Mouse (Mus musculus) heart, embryonic 14.5 days (tissue): Measurements from ENCODE around the gene Camta1. TPM values are rescaled to one million over a fixed set of nuclear protein-coding genes. Genes with fewer than 3 reads are reported as not detected.

Experiments
- ATAC-seq: fragments of 200-750 bp; cut with Nextera tagmentation; 2 replicates; pipeline ENCODE4 v1.8.0; 2017; ENCODE audit warnings: low read depth, moderate TSS enrichment; ENCODE audit not compliant: insufficient number of reproducible peaks, insufficient read depth, low FRiP score
- H3K27ac ChIP-seq, 2 experiments: fragments of 200-500 bp in 1 of 2; fragments of 300-500 bp in 1 of 2; sonication (generic) in 1 of 2; replicated peaks in 1 of 2; 2 replicates each; pipeline ENCODE4 v1.5.1; 2012 to 2014; ENCODE audit warnings: low read depth in 2 of 2, low read length in 2 of 2, control low read depth in 1 of 2, mild to moderate bottlenecking in 1 of 2, mixed read lengths in 1 of 2; ENCODE audit not compliant: control insufficient read depth in 1 of 2, insufficient read depth in 1 of 2
- H3K27me3 ChIP-seq: fragments of 300-500 bp; sonication (generic); 2 replicates; pipeline ENCODE4 v1.6.1; 2014; ENCODE audit warnings: mild to moderate bottlenecking, low read length, control low read depth; ENCODE audit not compliant: control insufficient read depth, insufficient read depth
- H3K36me3 ChIP-seq: fragments of 300-500 bp; sonication (generic); 2 replicates; pipeline ENCODE4 v1.6.1; 2014; ENCODE audit warnings: mild to moderate bottlenecking, control low read depth, low read length, mixed read lengths; ENCODE audit not compliant: control insufficient read depth, insufficient read depth
- H3K4me1 ChIP-seq, 2 experiments: fragments of 200-500 bp in 1 of 2; fragments of 300-500 bp in 1 of 2; sonication (generic) in 1 of 2; 2 replicates each; pipeline ENCODE4 v1.6.1; 2012 to 2014; ENCODE audit warnings: low read length in 2 of 2, control low read depth in 1 of 2, mixed read lengths in 1 of 2; ENCODE audit not compliant: control insufficient read depth in 2 of 2, insufficient read depth in 2 of 2
- H3K4me2 ChIP-seq: fragments of 300-500 bp; sonication (generic); 2 replicates; pipeline ENCODE4 v1.6.1; 2014; ENCODE audit warnings: mild to moderate bottlenecking, low read length
- H3K4me3 ChIP-seq, 2 experiments: fragments of 200-500 bp in 1 of 2; fragments of 300-500 bp in 1 of 2; sonication (generic) in 1 of 2; 2 replicates each; pipeline ENCODE4 v1.5.1; 2012 to 2014; ENCODE audit warnings: low read length in 2 of 2, mild to moderate bottlenecking in 2 of 2, control low read depth in 1 of 2, low read depth in 1 of 2, moderate library complexity in 1 of 2; ENCODE audit not compliant: control insufficient read depth in 1 of 2, insufficient read depth in 1 of 2
- H3K9ac ChIP-seq: fragments of 300-500 bp; sonication (generic); 2 replicates; pipeline ENCODE4 v1.6.1; 2014; ENCODE audit warnings: mild to moderate bottlenecking, low read length
- H3K9me3 ChIP-seq: fragments of 300-500 bp; sonication (generic); 2 replicates; pipeline ENCODE4 v1.6.1; 2016; ENCODE audit warnings: low read length, control low read depth; ENCODE audit not compliant: control insufficient read depth
- WGBS: fragments of 180-500 bp; shearing (Covaris S2); extraction: QIAGEN DNeasy Blood & Tissue Kit; methylation state at CpG from one replicate; pipeline ENCODE4 v1.1.7; 2014; 5-methylcytosine and 5-hydroxymethylcytosine counted together
- polyA plus RNA-seq: library from polyadenylated mRNA; unstranded; fragments of >200 nt; fragmentation: Nextera tagmentation; extraction: Ambion mirVana; gene quantifications from 2 replicates; pipeline ENCODE4 v1.2.1, GENCODE M21; 2014

Camta1 gene
- polyA plus RNA-seq, 1 experiment from 2014 or later, result 150 TPM

- WGBS, result 21% methylated on average over 8 of the region's 8 CpGs
- no peak for ATAC-seq
- Histone ChIP-seq H3K36me3 (no peaks in the 10 kb centered on the region), H3K4me2 (no peak overlapping the region), H3K27me3 (no peaks in the 10 kb centered on the region), H3K9me3 (no peaks in the 10 kb centered on the region), H3K4me1 (peaks cover 7 to 10% of the 10 kb centered on the region in 2 experiments; a peak in 3 of 4 replicates), H3K27ac (no peak overlapping the region), H3K9ac (no peak overlapping the region), H3K4me3 (no peak overlapping the region)
Measured at GRCm38 (mm10) chr4:151449981-151450380, 411.7 kb downstream of the Camta1 start.

- no peak overlapping the region for H3K9ac ChIP-seq
- H3K4me2 ChIP-seq, result no peak overlapping the region
- ATAC-seq, result no peak
- no peak overlapping the region for H3K27ac ChIP-seq
- no peaks in the 10 kb centered on the region for H3K36me3 ChIP-seq
- H3K9me3 ChIP-seq, result no peaks in the 10 kb centered on the region
- 79% methylated on average over 2 of the region's 2 CpGs for WGBS
- no peak overlapping the region for H3K4me3 ChIP-seq
- peaks cover 7 to 10% of the 10 kb centered on the region in 2 experiments; a peak in 3 of 4 replicates for H3K4me1 ChIP-seq
- no peaks in the 10 kb centered on the region for H3K27me3 ChIP-seq
Measured at GRCm38 (mm10) chr4:151448341-151448740, 413.3 kb downstream of the Camta1 start.

DNA sequence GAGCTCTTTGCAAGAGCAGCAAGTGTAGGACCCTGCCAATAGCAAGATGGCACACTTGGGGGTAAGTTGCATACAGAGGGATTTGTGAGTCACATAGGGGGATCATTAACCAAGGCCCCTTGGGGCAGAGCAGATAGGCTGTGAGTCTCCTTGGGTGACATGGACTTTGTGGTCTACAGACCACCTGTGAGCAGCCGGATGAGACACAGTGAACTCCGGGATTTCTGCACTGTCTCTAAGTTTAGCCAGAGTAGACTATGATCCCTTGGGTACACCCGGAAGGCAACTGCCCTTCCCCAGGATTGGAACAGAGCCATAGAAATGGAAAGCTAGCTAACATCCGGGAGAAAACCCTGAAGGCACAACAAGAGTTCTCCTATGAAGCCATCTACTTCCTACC lies 417.0 kb downstream of the Camta1 start:
- peaks cover 7% of the 10 kb centered on the region for H3K9me3 ChIP-seq
- ATAC-seq, result no peak
- H3K4me2 ChIP-seq, result no peak overlapping the region
- H3K4me1 ChIP-seq, result peaks cover 0 to 2% of the 10 kb centered on the region in 2 experiments; a peak in 1 of 4 replicates
- H3K27me3 ChIP-seq, result no peaks in the 10 kb centered on the region
- no peak overlapping the region for H3K4me3 ChIP-seq
- no peak overlapping the region for H3K27ac ChIP-seq
- no peaks in the 10 kb centered on the region for H3K36me3 ChIP-seq
- H3K9ac ChIP-seq, result no peak overlapping the region
- 83% methylated on average over 4 of the region's 4 CpGs for WGBS

DNA sequence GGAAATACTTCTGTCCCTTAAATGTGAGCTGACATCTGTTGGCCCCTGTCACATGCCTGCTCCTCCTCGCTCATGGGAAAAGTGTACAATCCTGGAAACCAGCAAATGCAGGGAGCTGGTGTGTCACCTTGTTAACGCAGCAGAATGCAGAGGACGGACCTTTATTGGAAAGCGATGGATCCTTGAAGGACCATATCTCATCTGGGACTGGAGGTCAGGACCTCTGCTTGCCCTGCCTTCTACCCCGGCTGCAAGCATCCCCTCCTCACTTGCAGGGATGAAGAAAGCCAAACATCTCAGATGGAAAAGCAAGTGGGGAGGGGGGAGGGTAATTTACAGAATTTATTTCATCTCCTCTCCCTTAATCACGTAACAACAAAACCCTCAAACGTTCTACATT lies 423.1 kb downstream of the Camta1 start:
- Histone ChIP-seq H3K27ac (no peak overlapping the region), H3K27me3 (no peaks in the 10 kb centered on the region), H3K4me1 (no peaks in the 10 kb centered on the region), H3K4me2 (no peak overlapping the region), H3K9me3 (peaks cover 7% of the 10 kb centered on the region), H3K9ac (no peak overlapping the region), H3K4me3 (no peak overlapping the region), H3K36me3 (no peaks in the 10 kb centered on the region)
- no peak for ATAC-seq
- 60% methylated on average over 7 of the region's 7 CpGs for WGBS

GRCm38 (mm10) chr4:151437859-151438258 lies 423.8 kb downstream of the Camta1 start:
- no peak overlapping the region for H3K4me3 ChIP-seq
- no peaks in the 10 kb centered on the region for H3K27me3 ChIP-seq
- no peak for ATAC-seq
- peaks cover 7% of the 10 kb centered on the region for H3K9me3 ChIP-seq
- no peak overlapping the region for H3K4me2 ChIP-seq
- H3K4me1 ChIP-seq, result no peaks in the 10 kb centered on the region
- no peak overlapping the region for H3K9ac ChIP-seq
- H3K27ac ChIP-seq, result no peak overlapping the region
- H3K36me3 ChIP-seq, result no peaks in the 10 kb centered on the region
- 72% methylated on average over 11 of the region's 11 CpGs for WGBS

GRCm38 (mm10) chr4:151425133-151425532 lies 436.5 kb downstream of the Camta1 start:
- Histone ChIP-seq H3K27ac (no peak overlapping the region), H3K36me3 (no peaks in the 10 kb centered on the region), H3K4me2 (no peak overlapping the region), H3K9ac (no peak overlapping the region), H3K9me3 (peaks cover 12% of the 10 kb centered on the region), H3K4me1 (no peaks in the 10 kb centered on the region), H3K27me3 (no peaks in the 10 kb centered on the region), H3K4me3 (no peak overlapping the region)
- WGBS, result 61% methylated on average over 3 of the region's 3 CpGs
- ATAC-seq, result no peak

DNA sequence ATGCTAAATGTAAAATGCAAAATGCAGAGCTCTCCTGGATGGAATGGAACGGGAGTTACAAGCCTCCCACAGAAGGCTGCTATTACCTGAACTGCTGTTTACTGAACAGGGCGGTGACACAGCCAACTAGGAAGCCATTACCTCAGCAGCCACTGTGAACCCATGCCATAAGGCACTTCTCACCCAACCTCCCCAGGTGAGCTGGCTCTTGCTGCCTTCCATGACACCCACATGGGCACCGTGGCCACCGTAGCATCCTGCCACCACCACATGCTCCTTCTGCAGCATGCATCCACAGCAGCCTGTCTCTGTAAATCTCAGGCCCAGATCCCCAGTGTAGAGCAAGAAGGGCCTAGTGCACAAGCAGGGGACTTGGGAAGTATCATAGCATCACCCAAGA lies 438.8 kb downstream of the Camta1 start:
- no peak for ATAC-seq
- H3K9ac ChIP-seq, result no peak overlapping the region
- H3K36me3 ChIP-seq, result no peaks in the 10 kb centered on the region
- H3K27me3 ChIP-seq, result no peaks in the 10 kb centered on the region
- H3K4me2 ChIP-seq, result no peak overlapping the region
- WGBS, result 80% methylated on average over 4 of the region's 4 CpGs
- H3K9me3 ChIP-seq, result peaks cover 6% of the 10 kb centered on the region
- H3K4me1 ChIP-seq, result no peaks in the 10 kb centered on the region
- no peak overlapping the region for H3K27ac ChIP-seq
- no peak overlapping the region for H3K4me3 ChIP-seq

DNA sequence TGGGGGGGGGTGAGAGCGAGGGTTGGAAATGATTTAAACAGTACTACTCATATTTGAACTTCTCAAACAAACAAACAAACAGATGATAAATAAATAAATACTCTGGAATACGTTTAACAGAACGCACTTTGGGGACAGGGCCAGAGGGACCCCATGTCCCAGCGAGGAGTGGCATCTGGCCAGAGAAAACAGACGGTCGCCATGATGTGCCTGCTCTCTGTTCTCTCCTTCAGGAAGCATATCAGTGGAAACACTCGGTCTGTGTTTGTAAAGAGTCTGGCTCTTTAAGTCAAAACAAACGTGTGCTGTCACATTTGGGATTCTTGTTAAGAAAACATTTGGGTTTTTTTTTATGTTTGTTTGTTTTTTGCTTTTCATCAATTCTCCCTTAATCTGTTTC lies 439.3 kb downstream of the Camta1 start:
- ATAC-seq, result no peak
- Histone ChIP-seq H3K27me3 (no peaks in the 10 kb centered on the region), H3K27ac (no peak overlapping the region), H3K9ac (no peak overlapping the region), H3K4me2 (no peak overlapping the region), H3K9me3 (peaks cover 5% of the 10 kb centered on the region), H3K4me1 (no peaks in the 10 kb centered on the region), H3K36me3 (no peaks in the 10 kb centered on the region), H3K4me3 (no peak overlapping the region)
- 47% methylated on average over 8 of the region's 8 CpGs for WGBS
